Comparison of ENCODE assay signal across 8 mouse cellular contexts in the genomic region with DNA sequence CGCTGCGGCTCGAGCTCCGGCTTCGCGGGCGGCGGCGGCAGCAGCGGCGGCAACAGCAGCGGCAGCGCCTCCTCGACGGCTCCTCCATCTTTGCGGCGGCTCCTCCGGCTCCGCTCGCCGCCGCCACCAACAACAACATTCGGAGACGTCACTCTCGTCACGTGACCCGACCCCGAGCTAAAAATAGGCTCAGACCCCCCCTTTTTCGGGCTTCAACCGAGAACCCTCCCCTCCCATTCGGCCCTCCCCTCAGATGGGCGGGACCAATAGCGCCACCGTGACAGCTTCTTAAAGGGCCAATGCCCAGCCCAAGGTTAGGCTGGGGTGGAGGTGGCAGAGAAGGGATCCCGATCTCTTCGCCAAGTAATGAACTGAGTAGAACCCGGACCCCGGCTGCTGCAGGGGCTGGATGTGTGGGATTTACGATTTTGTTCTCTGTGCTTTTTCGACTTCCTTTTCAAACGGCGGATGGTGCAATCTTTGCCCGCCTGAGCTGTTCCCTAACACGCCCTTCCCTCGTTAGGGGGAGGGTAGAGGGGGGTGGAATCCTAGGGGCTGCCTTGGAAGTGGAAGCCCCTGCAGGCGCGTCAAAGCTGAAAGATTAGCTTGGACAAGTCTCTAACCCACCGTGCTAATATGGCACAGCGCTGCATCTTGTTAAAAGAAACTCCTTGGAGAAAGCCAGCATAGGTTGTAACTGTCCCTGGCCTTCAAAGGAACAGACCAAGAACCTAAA. TPM values are rescaled to one million over a fixed set of nuclear protein-coding genes. Genes with fewer than 3 reads are reported as not detected.
DNase-seq lines count a peak whose midpoint lies in the region; ATAC-seq and TF ChIP-seq lines count a peak whose summit lies in the region.

Gene Hdac5, minus strand, starts transcription at position 161 of the 736 bp plus-strand sequence.

- H3K9me3 ChIP-seq in erythroblast, embryonic 14.5 days (ENCODE audit: control insufficient read depth, low read length): no peaks in the 10 kb centered on the region
- no peaks in the 10 kb centered on the region for H3K9me3 ChIP-seq in heart, embryonic 11.5 days (replicated peaks; ENCODE audit: control insufficient read depth, low read length)
- no peaks in the 10 kb centered on the region for H3K9me3 ChIP-seq in kidney, embryonic 16.5 days (ENCODE audit: low read length)

- WGBS in heart, embryonic 11.5 days (ENCODE audit: insufficient replicate concordance): under 1% methylated on average over 49 of the region's 49 CpGs
- under 1% methylated on average over 42 of the region's 49 CpGs for WGBS in kidney, embryonic 16.5 days
- 1% methylated on average over 49 of the region's 49 CpGs for WGBS in liver, adult 2 months

- peak within 1 kb of the TSS; percentile 81 for H3ac ChIP-seq in C2C12 (ENCODE audit: control insufficient read depth, insufficient read length, low read depth)
- H3ac ChIP-seq in myocyte (ENCODE audit: control insufficient read depth, insufficient read length): peak within 1 kb of the TSS; percentile 51

- peaks cover 31% of the 10 kb centered on the region for H3K4me1 ChIP-seq in erythroblast, embryonic 14.5 days (ENCODE audit: control insufficient read depth)
- H3K4me1 ChIP-seq in heart, embryonic 11.5 days (ENCODE audit: control insufficient read depth, insufficient read depth, low read length): peaks cover 43% of the 10 kb centered on the region
- peaks cover 26% of the 10 kb centered on the region for H3K4me1 ChIP-seq in kidney, embryonic 16.5 days (ENCODE audit: insufficient read depth, low read length)
- peaks cover 8% of the 10 kb centered on the region for H3K4me1 ChIP-seq in liver, adult 2 months (ENCODE audit: control insufficient read depth, insufficient read depth, low read length)

- peak; percentile 71; the same call in 1 of the 2 replicates for TF ChIP-seq POLR2A in brain, embryonic 14.5 days (IDR thresholded peaks at IDR 0.05; ENCODE audit: borderline replicate concordance, extremely low read depth, insufficient read depth, insufficient read length, poor library complexity, severe bottlenecking)
- TF ChIP-seq POLR2A in liver, adult 2 months (IDR thresholded peaks at IDR 0.05; ENCODE audit: extremely low read depth, insufficient read depth, low read length): peak; percentile 70
- TF ChIP-seq POLR2A in myocyte (IDR thresholded peaks at IDR 0.05; ENCODE audit: insufficient read length, low read depth): peak; percentile 86

- H3K27ac ChIP-seq in heart, embryonic 11.5 days (ENCODE audit: low read depth, low read length): peak within 1 kb of the TSS; percentile 86
- H3K27ac ChIP-seq in kidney, embryonic 16.5 days (ENCODE audit: low read length): peak within 1 kb of the TSS; percentile 54; the same call in 1 of the 2 replicates
- H3K27ac ChIP-seq in liver, adult 2 months (replicated peaks; ENCODE audit: insufficient read depth, low read depth, low read length): peak within 1 kb of the TSS; percentile 70

- no peaks in the 10 kb centered on the region for H3K79me2 ChIP-seq in C2C12 (ENCODE audit: control insufficient read depth, insufficient read depth)
- peaks cover 35% of the 10 kb centered on the region for H3K79me2 ChIP-seq in liver, adult 2 months (ENCODE audit: control insufficient read depth, insufficient read depth, low read length)
- H3K79me2 ChIP-seq in myocyte (ENCODE audit: control insufficient read depth, insufficient read depth): peaks cover 4% of the 10 kb centered on the region

- H3K4me3 ChIP-seq in C2C12 (ENCODE audit: insufficient read depth, poor library complexity, severe bottlenecking) (peak within 1 kb of the TSS; percentile 53), myocyte (peak within 1 kb of the TSS; percentile 36)
- H3K4me3 ChIP-seq in erythroblast, embryonic 14.5 days (replicated peaks): peak within 1 kb of the TSS; percentile 81
- peak within 1 kb of the TSS; percentile 98 for H3K4me3 ChIP-seq in heart, embryonic 11.5 days (ENCODE audit: low read depth, low read length)
- peak within 1 kb of the TSS; percentile 82 for H3K4me3 ChIP-seq in kidney, embryonic 16.5 days (ENCODE audit: low read length)
- peak within 1 kb of the TSS; percentile 73 for H3K4me3 ChIP-seq in liver, adult 2 months (ENCODE audit: insufficient read depth, low read depth, low read length)

- H3K9ac ChIP-seq in heart, embryonic 11.5 days (ENCODE audit: low read depth, low read length): peak within 1 kb of the TSS; percentile 93
- peak within 1 kb of the TSS; percentile 91 for H3K9ac ChIP-seq in kidney, embryonic 16.5 days (replicated peaks; ENCODE audit: low read length)
- peak within 1 kb of the TSS; percentile 95 for H3K9ac ChIP-seq in liver, adult 2 months (ENCODE audit: low read depth, low read length)

- peak within 1 kb of the TSS; percentile 93 for H3K4me2 ChIP-seq in heart, embryonic 11.5 days
- H3K4me2 ChIP-seq in kidney, embryonic 16.5 days (replicated peaks; ENCODE audit: low read depth, low read length): peak within 1 kb of the TSS; percentile 89
- peak within 1 kb of the TSS; percentile 89 for H3K4me2 ChIP-seq in myocyte (ENCODE audit: low read depth)

- H3K27me3 ChIP-seq in C2C12 (ENCODE audit: control insufficient read depth, insufficient read depth, insufficient read length): no peaks in the 10 kb centered on the region
- H3K27me3 ChIP-seq in erythroblast, embryonic 14.5 days (ENCODE audit: control insufficient read depth): peaks cover 71% of the 10 kb centered on the region
- H3K27me3 ChIP-seq in heart, embryonic 11.5 days (ENCODE audit: control insufficient read depth, insufficient read depth, low read length): no peaks in the 10 kb centered on the region
- H3K27me3 ChIP-seq in kidney, embryonic 16.5 days (ENCODE audit: insufficient read depth, low read length): no peaks in the 10 kb centered on the region
- H3K27me3 ChIP-seq in liver, adult 2 months (ENCODE audit: control insufficient read depth, insufficient read depth, low read length): no peaks in the 10 kb centered on the region
- H3K27me3 ChIP-seq in myocyte (ENCODE audit: control insufficient read depth, insufficient read depth, insufficient read length): no peaks in the 10 kb centered on the region
- no peaks in the 10 kb centered on the region for H3K27me3 ChIP-seq in splenic B cell, adult 2 months (ENCODE audit: control insufficient read depth, insufficient read depth, low read length, poor library complexity, severe bottlenecking)

- TF ChIP-seq CTCF in C2C12 (IDR thresholded peaks at IDR 0.05; ENCODE audit: control insufficient read depth, insufficient read depth, insufficient read length): no peak
- TF ChIP-seq CTCF in brain, embryonic 14.5 days (IDR thresholded peaks at IDR 0.05; ENCODE audit: borderline replicate concordance, extremely low read depth, insufficient read depth, insufficient read length): no peak
- no peak for TF ChIP-seq CTCF in liver, adult 2 months (IDR thresholded peaks at IDR 0.05; ENCODE audit: low read depth, low read length)

- peaks cover 2% of the 10 kb centered on the region for H3K79me3 ChIP-seq in C2C12 (ENCODE audit: low read depth)

- H3K36me3 ChIP-seq in C2C12 (ENCODE audit: control insufficient read depth, insufficient read depth) (no peaks in the 10 kb centered on the region), myocyte (ENCODE audit: control insufficient read depth, insufficient read depth) (no peaks in the 10 kb centered on the region)
- no peaks in the 10 kb centered on the region for H3K36me3 ChIP-seq in erythroblast, embryonic 14.5 days (ENCODE audit: control insufficient read depth)
- no peaks in the 10 kb centered on the region for H3K36me3 ChIP-seq in heart, embryonic 11.5 days (ENCODE audit: control insufficient read depth, insufficient read depth, low read length)
- H3K36me3 ChIP-seq in kidney, embryonic 16.5 days (ENCODE audit: insufficient read depth, low read length): no peaks in the 10 kb centered on the region
- no peaks in the 10 kb centered on the region for H3K36me3 ChIP-seq in liver, adult 2 months (ENCODE audit: control insufficient read depth, insufficient read depth, low read length)
- H3K36me3 ChIP-seq in splenic B cell, adult 2 months (ENCODE audit: control insufficient read depth, insufficient read depth, low read length, poor library complexity, severe bottlenecking): no peaks in the 10 kb centered on the region

- peak; percentile 99 for DNase-seq in brain, embryonic 14.5 days (ENCODE audit: low read depth)
- peak; percentile 91 for DNase-seq in liver, adult 2 months (ENCODE audit: extremely low read depth, low read depth, low spot score)
- DNase-seq in splenic B cell, adult 2 months (ENCODE audit: low read depth, low spot score): peak; percentile 99

- peak; percentile 87 for ATAC-seq in heart, embryonic 11.5 days (replicated peaks; ENCODE audit: insufficient number of reproducible peaks, low FRiP score, low TSS enrichment)
- peak; percentile 90 for ATAC-seq in kidney, embryonic 16.5 days (ENCODE audit: low FRiP score, low TSS enrichment)

TF ChIP-seq in C2C12, 6 proteins besides CTCF, POLR2A, EP300 and RAD21:
- TF ChIP-seq USF1 (IDR thresholded peaks at IDR 0.05; ENCODE audit: low read depth) (peak; percentile 94), MYOG (IDR thresholded peaks at IDR 0.05; ENCODE audit: control insufficient read depth, extremely low read depth, insufficient read length) (no peak), CEBPB (IDR thresholded peaks at IDR 0.05; ENCODE audit: low read depth) (peak; percentile 25), MYOD1 (IDR thresholded peaks at IDR 0.05; ENCODE audit: control insufficient read depth, insufficient read length, low read depth) (no peak)

TF ChIP-seq in myocyte, 11 proteins besides CTCF, POLR2A, EP300 and RAD21 (continues in another document):
- TF ChIP-seq TCF3 (IDR thresholded peaks at IDR 0.05; ENCODE audit: insufficient read length, low read depth): no peak
- no peak for TF ChIP-seq SRF (IDR thresholded peaks at IDR 0.05; ENCODE audit: control insufficient read depth, insufficient read length, low read depth)
- TF ChIP-seq MAX (IDR thresholded peaks at IDR 0.05; ENCODE audit: low read depth): no peak
- TF ChIP-seq MYOG (IDR thresholded peaks at IDR 0.05; ENCODE audit: control insufficient read depth in 1 of 3, insufficient read depth in 1 of 3, insufficient read length in 2 of 3, low read depth in 2 of 3): no peak
- no peak for TF ChIP-seq E2F4 (IDR thresholded peaks at IDR 0.05; ENCODE audit: insufficient read depth)
- TF ChIP-seq TCF12 (IDR thresholded peaks at IDR 0.05; ENCODE audit: insufficient read depth, poor library complexity, severe bottlenecking): no peak
- no peak for TF ChIP-seq CEBPB (IDR thresholded peaks at IDR 0.05; ENCODE audit: insufficient read depth, poor library complexity, severe bottlenecking)
- no peak for TF ChIP-seq REST (IDR thresholded peaks at IDR 0.05; ENCODE audit: insufficient read depth, insufficient read length)

RNA-seq across cellular contexts. Expression of gene Hdac5, which starts in this region (rescaled TPM):
- 74.9 TPM for polyA plus RNA-seq in C2C12 (2012; fragmentation: generic; extraction: Trizol)
- 147 and 153 TPM in 2 replicates for polyA plus RNA-seq in brain, embryonic 14.5 days (2012; rRNA removed)
- polyA plus RNA-seq in erythroblast, embryonic 14.5 days (2012): 4.3 and 6.3 TPM in 2 replicates
- polyA plus RNA-seq in heart, embryonic 11.5 days (2014; fragmentation: Nextera tagmentation; extraction: Ambion mirVana): 42.8 and 45.3 TPM in 2 replicates
- 51.5 and 59.8 TPM in 2 replicates for polyA plus RNA-seq in kidney, embryonic 16.5 days (2015; fragmentation: Nextera tagmentation; extraction: Ambion mirVana)
- total RNA-seq in liver, adult 2 months (2014; rRNA removed): 15.9 and 25.0 TPM in 2 replicates
- 38.2 and 60.5 TPM in 2 replicates for polyA plus RNA-seq in liver, adult 2 months (2012; rRNA removed)
- polyA plus RNA-seq in myocyte (2012; fragmentation: generic; extraction: Trizol): 77.3 TPM

Comparison
In these comparisons a context has a peak if more than half of its experiments do, and no peak if none do; other contexts are left out.
1. Peak in every context shown above with its lines: DNase-seq, ATAC-seq, H3K4me3 ChIP-seq and H3K27ac ChIP-seq.
2. H3K4me3 ChIP-seq: peak in every context shown above with its lines; median percentile 98 in heart, embryonic 11.5 days; 82 in kidney, embryonic 16.5 days; 81 in erythroblast, embryonic 14.5 days; 73 in liver, adult 2 months; 53 in C2C12; 36 in myocyte.